Mouse (Mus musculus): Measurements from ENCODE around the gene Arhgef9. TPM values are rescaled to one million over a fixed set of nuclear protein-coding genes. Genes with fewer than 3 reads are reported as not detected.

Gene Arhgef9
- polyA plus RNA-seq, 1 experiment from 2014 or later = 5.4 TPM

GRCm38 (mm10) chrX:95165671-95166127 is 31.0 kb downstream of the Arhgef9 start:
- DNase-seq (ENCODE audit: low spot score) = peak; percentile 18
- H3K27me3 ChIP-seq (ENCODE audit: control insufficient read depth, insufficient read depth, low read length) = no peaks in the 10 kb centered on the region
- H3K9me3 ChIP-seq (ENCODE audit: control insufficient read depth, low read length) = no peaks in the 10 kb centered on the region
- TF ChIP-seq CTCF (IDR thresholded peaks at IDR 0.05; ENCODE audit: low read depth) = no peak
- TF ChIP-seq EP300 (optimal IDR thresholded peaks at IDR 0.05) = no peak
- ATAC-seq (ENCODE audit: low FRiP score, low TSS enrichment) = peak; percentile 41
- no peaks in the 10 kb centered on the region for H3K4me1 ChIP-seq (replicated peaks; ENCODE audit: control insufficient read depth, insufficient read depth)
- peak overlapping the region; percentile 60 for H3K4me2 ChIP-seq (replicated peaks; ENCODE audit: low read depth)
- H3K36me3 ChIP-seq (ENCODE audit: control insufficient read depth, insufficient read depth, low read length) = no peaks in the 10 kb centered on the region
- H3K9ac ChIP-seq (ENCODE audit: low read length) = peak overlapping the region; percentile 65
- H3K4me3 ChIP-seq (ENCODE audit: low read depth, low read length) = peak overlapping the region; percentile 54
- peak overlapping the region; percentile 75 for H3K27ac ChIP-seq (replicated peaks)
- WGBS = 23% methylated on average over 9 of the region's 9 CpGs

GRCm38 (mm10) chrX:95164140-95164539 is 32.5 kb downstream of the Arhgef9 start:
- TF ChIP-seq CTCF (IDR thresholded peaks at IDR 0.05; ENCODE audit: low read depth) (no peak), EP300 (optimal IDR thresholded peaks at IDR 0.05) (no peak)
- Histone ChIP-seq H3K4me1 (replicated peaks; ENCODE audit: control insufficient read depth, insufficient read depth) (no peaks in the 10 kb centered on the region), H3K9me3 (ENCODE audit: control insufficient read depth, low read length) (no peaks in the 10 kb centered on the region), H3K9ac (ENCODE audit: low read length) (no peak overlapping the region), H3K4me2 (replicated peaks; ENCODE audit: low read depth) (no peak overlapping the region; the same call in 1 of the 2 replicates), H3K27me3 (ENCODE audit: control insufficient read depth, insufficient read depth, low read length) (no peaks in the 10 kb centered on the region), H3K27ac (replicated peaks) (no peak overlapping the region), H3K36me3 (ENCODE audit: control insufficient read depth, insufficient read depth, low read length) (no peaks in the 10 kb centered on the region), H3K4me3 (ENCODE audit: low read depth, low read length) (no peak overlapping the region)
- DNase-seq (ENCODE audit: low spot score) (peak; percentile 18), ATAC-seq (ENCODE audit: low FRiP score, low TSS enrichment) (no peak)
- WGBS = 48% methylated on average over 6 of the region's 6 CpGs

- no peak overlapping the region for H3K9ac ChIP-seq (ENCODE audit: low read length)
- no peak overlapping the region for H3K4me3 ChIP-seq (ENCODE audit: low read depth, low read length)
- H3K4me2 ChIP-seq (replicated peaks; ENCODE audit: low read depth) = no peak overlapping the region
- TF ChIP-seq CTCF (IDR thresholded peaks at IDR 0.05; ENCODE audit: low read depth) = no peak
- TF ChIP-seq EP300 (optimal IDR thresholded peaks at IDR 0.05) = no peak
- no peaks in the 10 kb centered on the region for H3K36me3 ChIP-seq (ENCODE audit: control insufficient read depth, insufficient read depth, low read length)
- DNase-seq (ENCODE audit: low spot score) = no peak
- no peaks in the 10 kb centered on the region for H3K4me1 ChIP-seq (replicated peaks; ENCODE audit: control insufficient read depth, insufficient read depth)
- no peak overlapping the region for H3K27ac ChIP-seq (replicated peaks)
- H3K9me3 ChIP-seq (ENCODE audit: control insufficient read depth, low read length) = no peaks in the 10 kb centered on the region
- no peak for ATAC-seq (ENCODE audit: low FRiP score, low TSS enrichment)
- no peaks in the 10 kb centered on the region for H3K27me3 ChIP-seq (ENCODE audit: control insufficient read depth, insufficient read depth, low read length)
These were observed 33.2 kb downstream of the Arhgef9 start for GRCm38 (mm10) chrX:95163452-95163851.

- 50% methylated on average over 8 of the region's 9 CpGs for WGBS
- no peak overlapping the region for H3K27ac ChIP-seq (replicated peaks)
- no peaks in the 10 kb centered on the region for H3K4me1 ChIP-seq (replicated peaks; ENCODE audit: control insufficient read depth, insufficient read depth)
- H3K9me3 ChIP-seq (ENCODE audit: control insufficient read depth, low read length) = no peaks in the 10 kb centered on the region
- H3K27me3 ChIP-seq (ENCODE audit: control insufficient read depth, insufficient read depth, low read length) = no peaks in the 10 kb centered on the region
- DNase-seq (ENCODE audit: low spot score) (no peak), ATAC-seq (ENCODE audit: low FRiP score, low TSS enrichment) (no peak)
- no peak overlapping the region for H3K4me3 ChIP-seq (ENCODE audit: low read depth, low read length)
- no peak overlapping the region for H3K9ac ChIP-seq (ENCODE audit: low read length)
- H3K4me2 ChIP-seq (replicated peaks; ENCODE audit: low read depth) = no peak overlapping the region
- TF ChIP-seq EP300 (optimal IDR thresholded peaks at IDR 0.05) (no peak), CTCF (IDR thresholded peaks at IDR 0.05; ENCODE audit: low read depth) (no peak)
- no peaks in the 10 kb centered on the region for H3K36me3 ChIP-seq (ENCODE audit: control insufficient read depth, insufficient read depth, low read length)
These were observed 39.7 kb downstream of the Arhgef9 start for GRCm38 (mm10) chrX:95156833-95157386.

- no peak for TF ChIP-seq EP300 (optimal IDR thresholded peaks at IDR 0.05)
- no peak for TF ChIP-seq CTCF (IDR thresholded peaks at IDR 0.05; ENCODE audit: low read depth)
- ATAC-seq (ENCODE audit: low FRiP score, low TSS enrichment) (no peak), DNase-seq (ENCODE audit: low spot score) (no peak)
- no peak overlapping the region for H3K4me2 ChIP-seq (replicated peaks; ENCODE audit: low read depth)
- no peaks in the 10 kb centered on the region for H3K4me1 ChIP-seq (replicated peaks; ENCODE audit: control insufficient read depth, insufficient read depth)
- no peaks in the 10 kb centered on the region for H3K36me3 ChIP-seq (ENCODE audit: control insufficient read depth, insufficient read depth, low read length)
- no peak overlapping the region for H3K4me3 ChIP-seq (ENCODE audit: low read depth, low read length)
- no peaks in the 10 kb centered on the region for H3K27me3 ChIP-seq (ENCODE audit: control insufficient read depth, insufficient read depth, low read length)
- H3K9ac ChIP-seq (ENCODE audit: low read length) = no peak overlapping the region
- H3K27ac ChIP-seq (replicated peaks) = no peak overlapping the region
- no peaks in the 10 kb centered on the region for H3K9me3 ChIP-seq (ENCODE audit: control insufficient read depth, low read length)
- 77% methylated on average over 4 of the region's 4 CpGs for WGBS
These were observed 58.0 kb downstream of the Arhgef9 start for GRCm38 (mm10) chrX:95138636-95139035.

- no peak for ATAC-seq (ENCODE audit: low FRiP score, low TSS enrichment)
- Histone ChIP-seq H3K4me3 (ENCODE audit: low read depth, low read length) (no peak overlapping the region), H3K4me1 (replicated peaks; ENCODE audit: control insufficient read depth, insufficient read depth) (no peaks in the 10 kb centered on the region), H3K27ac (replicated peaks) (no peak overlapping the region), H3K27me3 (ENCODE audit: control insufficient read depth, insufficient read depth, low read length) (no peaks in the 10 kb centered on the region), H3K36me3 (ENCODE audit: control insufficient read depth, insufficient read depth, low read length) (no peaks in the 10 kb centered on the region), H3K4me2 (replicated peaks; ENCODE audit: low read depth) (no peak overlapping the region), H3K9me3 (ENCODE audit: control insufficient read depth, low read length) (no peaks in the 10 kb centered on the region), H3K9ac (ENCODE audit: low read length) (no peak overlapping the region)
- WGBS = 85% methylated on average over 5 of the region's 5 CpGs
- TF ChIP-seq CTCF (IDR thresholded peaks at IDR 0.05; ENCODE audit: low read depth) (no peak), EP300 (optimal IDR thresholded peaks at IDR 0.05) (no peak)
- no peak for DNase-seq (ENCODE audit: low spot score)
These were observed 63.2 kb downstream of the Arhgef9 start for GRCm38 (mm10) chrX:95133502-95133901.
